Comparison of ENCODE assay signal across 7 mouse cellular contexts in the genomic region with DNA sequence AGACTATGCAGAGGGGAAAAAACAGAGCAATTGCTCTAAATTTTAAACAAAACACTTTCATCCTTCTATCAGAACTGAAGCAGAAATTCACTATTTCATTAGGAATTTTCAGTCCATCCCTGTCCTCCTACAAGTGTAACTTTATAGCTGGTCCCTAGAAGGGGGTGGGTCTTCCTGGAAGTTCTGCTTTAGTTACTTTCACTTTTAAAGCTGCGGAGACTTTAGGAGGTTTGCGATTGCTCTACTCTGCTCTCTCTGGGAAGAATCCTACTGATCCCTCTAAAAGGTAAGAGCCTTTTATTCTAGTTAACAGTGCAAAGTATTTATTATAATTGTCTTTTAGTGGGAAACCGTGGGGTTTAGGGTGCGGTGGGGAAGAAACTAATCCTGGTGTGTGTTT. TPM values are rescaled to one million over a fixed set of nuclear protein-coding genes. Genes with fewer than 3 reads are reported as not detected.
DNase-seq lines count a peak whose midpoint lies in the region; ATAC-seq lines count a peak whose summit lies in the region.

A gene (plus strand): TSS at position 167 of the 400 bp plus-strand sequence.

- ATAC-seq in CD4-positive, CD25-positive, alpha-beta regulatory T cell, adult 4 months = peak; percentile 74
- 0 out of 2 replicates have a peak, but pooled peaks have one; percentile 67 for ATAC-seq in embryonic facial prominence, embryonic 15.5 days (ENCODE audit: insufficient number of reproducible peaks, low FRiP score, low TSS enrichment, low read depth)
- no peak for ATAC-seq in heart, embryonic 11.5 days (replicated peaks; ENCODE audit: insufficient number of reproducible peaks, low FRiP score, low TSS enrichment)
- ATAC-seq in kidney, embryonic 16.5 days (ENCODE audit: low FRiP score, low TSS enrichment) = peak; percentile 93

- no peaks in the 10 kb centered on the region for H3K9me3 ChIP-seq in embryonic facial prominence, embryonic 15.5 days (replicated peaks)
- H3K9me3 ChIP-seq in heart, embryonic 11.5 days (replicated peaks; ENCODE audit: control insufficient read depth, low read length) = no peaks in the 10 kb centered on the region
- no peaks in the 10 kb centered on the region for H3K9me3 ChIP-seq in kidney, embryonic 16.5 days (ENCODE audit: low read length)
- no peaks in the 10 kb centered on the region for H3K9me3 ChIP-seq in megakaryocyte, embryonic 14.5 days

- peaks cover 8% of the 10 kb centered on the region for H3K4me1 ChIP-seq in embryonic facial prominence, embryonic 15.5 days
- 0 out of 2 replicates have a peak, but pooled peaks cover 2% of the 10 kb centered on the region for H3K4me1 ChIP-seq in heart, embryonic 11.5 days (ENCODE audit: control insufficient read depth, insufficient read depth, low read length)
- H3K4me1 ChIP-seq in kidney, embryonic 16.5 days (ENCODE audit: insufficient read depth, low read length) = peaks cover 5% of the 10 kb centered on the region; the same call in 1 of the 2 replicates
- peaks cover 13% of the 10 kb centered on the region for H3K4me1 ChIP-seq in megakaryocyte, embryonic 14.5 days

- H3K9ac ChIP-seq in embryonic facial prominence, embryonic 15.5 days = peak within 1 kb of the TSS; percentile 31
- H3K9ac ChIP-seq in heart, embryonic 11.5 days (ENCODE audit: low read depth, low read length) = peak within 1 kb of the TSS; percentile 71
- H3K9ac ChIP-seq in kidney, embryonic 16.5 days (replicated peaks; ENCODE audit: low read length) = peak within 1 kb of the TSS; percentile 64

- peak within 1 kb of the TSS; percentile 52 for H3K4me3 ChIP-seq in embryonic facial prominence, embryonic 15.5 days (replicated peaks)
- peak within 1 kb of the TSS; percentile 68 for H3K4me3 ChIP-seq in heart, embryonic 11.5 days (ENCODE audit: low read depth, low read length)
- peak within 1 kb of the TSS; percentile 71 for H3K4me3 ChIP-seq in kidney, embryonic 16.5 days (ENCODE audit: low read length)
- peak within 1 kb of the TSS; percentile 94 for H3K4me3 ChIP-seq in megakaryocyte, embryonic 14.5 days (replicated peaks)

- DNase-seq in R1 (ENCODE audit: low read depth, low spot score) = peak; percentile 49
- DNase-seq in yolk sac, embryonic 10.5 days (ENCODE audit: low spot score) = peak; percentile 23

- no peaks in the 10 kb centered on the region for H3K27me3 ChIP-seq in embryonic facial prominence, embryonic 15.5 days
- no peaks in the 10 kb centered on the region for H3K27me3 ChIP-seq in heart, embryonic 11.5 days (ENCODE audit: control insufficient read depth, insufficient read depth, low read length)
- H3K27me3 ChIP-seq in kidney, embryonic 16.5 days (ENCODE audit: insufficient read depth, low read length) = no peaks in the 10 kb centered on the region
- no peaks in the 10 kb centered on the region for H3K27me3 ChIP-seq in megakaryocyte, embryonic 14.5 days (replicated peaks)

- 0% methylated on average over 4 of the region's 4 CpGs for WGBS in embryonic facial prominence, embryonic 15.5 days
- WGBS in heart, embryonic 11.5 days (ENCODE audit: insufficient replicate concordance) = 10% methylated on average over 4 of the region's 4 CpGs
- 1% methylated on average over 4 of the region's 4 CpGs for WGBS in kidney, embryonic 16.5 days

- H3K36me3 ChIP-seq in embryonic facial prominence, embryonic 15.5 days = peaks cover 3% of the 10 kb centered on the region; the same call in 1 of the 2 replicates
- no peaks in the 10 kb centered on the region for H3K36me3 ChIP-seq in heart, embryonic 11.5 days (ENCODE audit: control insufficient read depth, insufficient read depth, low read length)
- peaks cover 7% of the 10 kb centered on the region; the same call in 1 of the 2 replicates for H3K36me3 ChIP-seq in kidney, embryonic 16.5 days (ENCODE audit: insufficient read depth, low read length)
- peaks cover 17% of the 10 kb centered on the region for H3K36me3 ChIP-seq in megakaryocyte, embryonic 14.5 days (replicated peaks; ENCODE audit: low read length)

- H3K4me2 ChIP-seq in embryonic facial prominence, embryonic 15.5 days (replicated peaks) = peak within 1 kb of the TSS; percentile 61
- peak within 1 kb of the TSS; percentile 74 for H3K4me2 ChIP-seq in heart, embryonic 11.5 days
- peak within 1 kb of the TSS; percentile 75 for H3K4me2 ChIP-seq in kidney, embryonic 16.5 days (replicated peaks; ENCODE audit: low read depth, low read length)

- peak within 1 kb of the TSS; percentile 79 for H3K27ac ChIP-seq in embryonic facial prominence, embryonic 15.5 days (replicated peaks)
- H3K27ac ChIP-seq in heart, embryonic 11.5 days (ENCODE audit: low read depth, low read length) = no peak within 1 kb of the TSS
- peak within 1 kb of the TSS; percentile 77; the same call in 1 of the 2 replicates for H3K27ac ChIP-seq in kidney, embryonic 16.5 days (ENCODE audit: low read length)

RNA-seq across cellular contexts. Expression of the gene that starts here (rescaled TPM):
- polyA plus RNA-seq in CD4-positive, CD25-positive, alpha-beta regulatory T cell, adult 4 months (2017; shearing (Covaris generic)) = 10 to 100 TPM; 26.5 to 31.3 TPM
- polyA plus RNA-seq in embryonic facial prominence, embryonic 15.5 days (2015; fragmentation: Nextera tagmentation; extraction: Ambion mirVana) = 28.9 and 30.4 TPM in 2 replicates
- polyA plus RNA-seq in heart, embryonic 11.5 days (2014; fragmentation: Nextera tagmentation; extraction: Ambion mirVana) = 19.0 and 22.5 TPM in 2 replicates
- 21.0 and 22.9 TPM in 2 replicates for polyA plus RNA-seq in kidney, embryonic 16.5 days (2015; fragmentation: Nextera tagmentation; extraction: Ambion mirVana)
- 0.40 TPM in 1 of 2 replicates, not detected in the other for polyA plus RNA-seq in megakaryocyte, embryonic 14.5 days (2012; ENCODE audit: insufficient read depth, low replicate concordance)

Comparison
In these comparisons a context has a peak if more than half of its experiments do, and no peak if none do; other contexts are left out.
1. RNA of the gene that starts here (polyA plus RNA-seq): 26.5 to 31.3 TPM in CD4-positive, CD25-positive, alpha-beta regulatory T cell, adult 4 months, 28.9 to 30.4 TPM in embryonic facial prominence, embryonic 15.5 days, 21.0 to 22.9 TPM in kidney, embryonic 16.5 days and 19.0 to 22.5 TPM in heart, embryonic 11.5 days; 0.40 TPM in megakaryocyte, embryonic 14.5 days; every median in the first group is over 10 times any median in the second.
2. Peak in every context shown above with its lines, with median percentiles within 50 percentile points of each other: H3K4me2 ChIP-seq, H3K4me3 ChIP-seq and H3K9ac ChIP-seq.